In the genomic region with DNA sequence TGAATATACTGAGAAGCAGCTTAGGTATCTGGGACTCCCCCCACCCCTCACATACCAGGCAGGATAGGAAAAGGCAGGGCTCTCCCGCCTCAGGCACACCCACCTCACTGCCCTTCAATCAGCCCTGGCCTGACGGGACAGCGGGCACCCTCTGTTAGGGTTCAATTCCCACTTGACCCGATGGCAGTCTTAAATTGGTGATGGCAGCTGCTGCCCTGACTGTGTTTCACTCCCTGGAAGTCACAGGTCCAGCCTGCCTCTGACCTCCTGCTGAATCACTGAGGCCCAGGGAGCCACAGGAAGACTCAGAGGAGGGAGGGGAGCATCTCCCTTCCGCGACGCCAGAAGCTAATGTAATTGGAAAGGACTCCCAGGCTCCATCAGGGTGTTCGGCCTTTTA, we compare ENCODE assay signal across 22 mouse cellular contexts.
DNase-seq lines count a peak whose midpoint lies in the region; ATAC-seq and TF ChIP-seq lines count a peak whose summit lies in the region.
"Had no signal": no experiment of that assay in that cellular context is flagged by ENCODE, and none has a peak within 500 bp of the region (broad histone marks: within the 10 kb centered on the region; RNA-seq: fewer than 3 reads in every experiment).

No protein-coding gene starts in this region.

- intact Hi-C loops in gastrocnemius, postnatal 36 days (cut with DNase I) = no loop called here

- no peak overlapping the region for H3K27ac ChIP-seq in heart, postnatal 0 days (ENCODE audit: low read depth)
- no peak overlapping the region; the same call in 1 of the 2 replicates for H3K27ac ChIP-seq in heart, embryonic 12.5 days (ENCODE audit: poor library complexity, severe bottlenecking)
- H3K27ac ChIP-seq: forebrain, embryonic 10.5 days; heart, embryonic 15.5 days; hindbrain, embryonic 12.5 days had no signal

- H3K36me3 ChIP-seq in heart, postnatal 0 days (replicated peaks; ENCODE audit: control insufficient read depth, insufficient read depth, low read length) = 0 out of 2 replicates have a peak, but pooled peaks cover 7% of the 10 kb centered on the region
- H3K36me3 ChIP-seq in heart, embryonic 12.5 days = peaks cover 5% of the 10 kb centered on the region; the same call in 1 of the 2 replicates
- H3K36me3 ChIP-seq in myocyte (ENCODE audit: control insufficient read depth, insufficient read depth) = peaks cover 5% of the 10 kb centered on the region
- H3K36me3 ChIP-seq: forebrain, embryonic 10.5 days; heart, embryonic 15.5 days; hindbrain, embryonic 12.5 days had no signal

- DNase-seq in gastrocnemius, adult 18-20 months (ENCODE audit: low spot score) = peak; percentile 55
- no peak for DNase-seq in gastrocnemius, postnatal 36 days
- DNase-seq in heart, postnatal 0 days (ENCODE audit: low spot score) = peak; percentile 34
- peak; percentile 62 for DNase-seq in NIH3T3 (ENCODE audit: low read depth)
- DNase-seq in thymus, postnatal 36 days = no peak
- DNase-seq in natural killer cell, adult 2 months (ENCODE audit: low spot score in 2 of 2) = no peak
- DNase-seq: cerebellum, adult 18-20 months; cerebellum, adult 9-11 months; cerebellum, postnatal 36 days; gastrocnemius, postnatal 14 days; heart, postnatal 4 days; kidney, adult 11 months had no signal

- H3K4me2 ChIP-seq in heart, postnatal 0 days (ENCODE audit: low read depth, low read length) = no peak overlapping the region
- H3K4me2 ChIP-seq in heart, embryonic 12.5 days = no peak overlapping the region
- peak overlapping the region; percentile 43 for H3K4me2 ChIP-seq in myocyte (ENCODE audit: low read depth)
- H3K4me2 ChIP-seq: heart, embryonic 15.5 days; hindbrain, embryonic 12.5 days had no signal

- no peak overlapping the region for H3K9ac ChIP-seq in heart, postnatal 0 days (replicated peaks; ENCODE audit: low read depth, low read length)
- H3K9ac ChIP-seq in heart, embryonic 12.5 days = no peak overlapping the region
- H3K9ac ChIP-seq: heart, embryonic 15.5 days; hindbrain, embryonic 12.5 days had no signal

- H3K9me3 ChIP-seq in heart, postnatal 0 days (replicated peaks; ENCODE audit: control insufficient read depth, low read length) = no peaks in the 10 kb centered on the region
- H3K9me3 ChIP-seq in heart, embryonic 12.5 days (replicated peaks) = no peaks in the 10 kb centered on the region
- H3K9me3 ChIP-seq: forebrain, embryonic 10.5 days; heart, embryonic 15.5 days; hindbrain, embryonic 12.5 days had no signal

- no peak for TF ChIP-seq CTCF in heart, postnatal 0 days (IDR thresholded peaks at IDR 0.05; ENCODE audit: low read depth)

- H3K4me1 ChIP-seq in heart, postnatal 0 days (ENCODE audit: control insufficient read depth, insufficient read depth) = 0 out of 2 replicates have a peak, but pooled peaks cover 17% of the 10 kb centered on the region
- H3K4me1 ChIP-seq in heart, embryonic 12.5 days (replicated peaks) = peaks cover 36% of the 10 kb centered on the region

- no peak overlapping the region for H3ac ChIP-seq in myocyte (ENCODE audit: control insufficient read depth, insufficient read length)

- TF ChIP-seq EP300 in heart, postnatal 0 days (IDR thresholded peaks at IDR 0.05; ENCODE audit: low read depth) = no peak

- peak; percentile 14 for TF ChIP-seq POLR2A in myocyte (IDR thresholded peaks at IDR 0.05; ENCODE audit: insufficient read length, low read depth)

- H3K79me2 ChIP-seq in myocyte (ENCODE audit: control insufficient read depth, insufficient read depth) = no peaks in the 10 kb centered on the region

- peak; percentile 38; the same call in 1 of the 2 replicates for ATAC-seq in heart, postnatal 0 days (ENCODE audit: insufficient read depth, low read depth)
- no peak for ATAC-seq in heart, embryonic 12.5 days (ENCODE audit: insufficient number of reproducible peaks, low FRiP score)
- ATAC-seq: activated CD4-positive, CD25-positive, alpha-beta regulatory T cell, adult 4 months; forebrain, embryonic 14.5 days; hindbrain, embryonic 16.5 days; inflammation-experienced regulatory T-cells, adult 6 months had no signal

- no peaks in the 10 kb centered on the region for H3K27me3 ChIP-seq in heart, postnatal 0 days (ENCODE audit: control insufficient read depth, insufficient read depth, low read length)
- peaks cover 21% of the 10 kb centered on the region for H3K27me3 ChIP-seq in heart, embryonic 12.5 days (replicated peaks)
- H3K27me3 ChIP-seq in myocyte (ENCODE audit: control insufficient read depth, insufficient read depth, insufficient read length) = no peaks in the 10 kb centered on the region

- no peak overlapping the region for H3K4me3 ChIP-seq in heart, postnatal 0 days (ENCODE audit: low read depth, low read length)
- H3K4me3 ChIP-seq in heart, embryonic 12.5 days = no peak overlapping the region
- H3K4me3 ChIP-seq in myocyte = no peak overlapping the region
- H3K4me3 ChIP-seq: erythroblast, embryonic 14.5 days; forebrain, embryonic 10.5 days; heart, embryonic 15.5 days; hindbrain, embryonic 12.5 days had no signal

- 42% methylated on average over 8 of the region's 8 CpGs for WGBS in heart, postnatal 0 days
- WGBS in heart, embryonic 12.5 days = 56% methylated on average over 8 of the region's 8 CpGs

TF ChIP-seq in myocyte, 11 proteins besides CTCF, POLR2A, EP300 and RAD21:
- TF ChIP-seq REST (IDR thresholded peaks at IDR 0.05; ENCODE audit: insufficient read depth, insufficient read length) = no peak
- peak; percentile 16 for TF ChIP-seq POLR2AphosphoS2 (IDR thresholded peaks at IDR 0.05; ENCODE audit: insufficient read length, low read depth)
- no peak for TF ChIP-seq SRF (IDR thresholded peaks at IDR 0.05; ENCODE audit: control insufficient read depth, insufficient read length, low read depth)
- TF ChIP-seq MYOD1 (IDR thresholded peaks at IDR 0.05; ENCODE audit: control insufficient read depth in 1 of 3, insufficient read length in 2 of 3, low read depth in 2 of 3) = peak; percentile 39 to 82 (median 55)
- peak in 1 of 3 experiments; percentile 85 for TF ChIP-seq MYOG (IDR thresholded peaks at IDR 0.05; ENCODE audit: control insufficient read depth in 1 of 3, insufficient read depth in 1 of 3, insufficient read length in 2 of 3, low read depth in 2 of 3)
- no peak for TF ChIP-seq E2F4 (IDR thresholded peaks at IDR 0.05; ENCODE audit: insufficient read depth)
- no peak for TF ChIP-seq TCF12 (IDR thresholded peaks at IDR 0.05; ENCODE audit: insufficient read depth, poor library complexity, severe bottlenecking)
- TF ChIP-seq USF1 (IDR thresholded peaks at IDR 0.05; ENCODE audit: low read depth) = no peak

Comparison
In these comparisons a context has a peak if more than half of its experiments do, and no peak if none do; other contexts are left out.
1. DNase-seq: peak in gastrocnemius, adult 18-20 months (single experiment), heart, postnatal 0 days (single experiment) and NIH3T3 (single experiment); none in gastrocnemius, postnatal 36 days (0 of 2), thymus, postnatal 36 days (0 of 2) and natural killer cell, adult 2 months (0 of 2).